Mouse (Mus musculus) kidney, adult 2 months (tissue): ENCODE measurements around the gene Samd4b.

Experiments
- CTCF ChIP-seq: fragments of 200-500 bp; conservative IDR thresholded peaks from 2 replicates; pipeline ENCODE4 v1.5.1; 2011; ENCODE audit warnings: low read depth, mild to moderate bottlenecking, control low read depth, low read length, moderate library complexity, mixed read lengths; ENCODE audit not compliant: insufficient read depth, insufficient read length
- POLR2A ChIP-seq: fragments of 200-500 bp; IDR thresholded peaks from one replicate; pipeline ENCODE4 v1.6.1; 2011; ENCODE audit warnings: low read depth, low read length, control low read depth

GRCm38 (mm10) chr7:28462769-28463168 lies 135.2 kb downstream of the Samd4b start:
- TF ChIP-seq POLR2A (no peak), CTCF (no peak)
